Mouse (Mus musculus) bone marrow macrophage, adult 2 months (primary cell): ENCODE data around the gene Fam76b.

Experiments
- CTCF ChIP-seq: IDR thresholded peaks from 2 replicates; pipeline ENCODE4 v1.5.1; 2012; ENCODE audit warnings: low read depth, mild to moderate bottlenecking, low read length, moderate library complexity
- POLR2A ChIP-seq: IDR thresholded peaks from 2 replicates; pipeline ENCODE4 v1.6.1; 2012; ENCODE audit warnings: mild to moderate bottlenecking, low read depth, low read length, borderline replicate concordance

DNA sequence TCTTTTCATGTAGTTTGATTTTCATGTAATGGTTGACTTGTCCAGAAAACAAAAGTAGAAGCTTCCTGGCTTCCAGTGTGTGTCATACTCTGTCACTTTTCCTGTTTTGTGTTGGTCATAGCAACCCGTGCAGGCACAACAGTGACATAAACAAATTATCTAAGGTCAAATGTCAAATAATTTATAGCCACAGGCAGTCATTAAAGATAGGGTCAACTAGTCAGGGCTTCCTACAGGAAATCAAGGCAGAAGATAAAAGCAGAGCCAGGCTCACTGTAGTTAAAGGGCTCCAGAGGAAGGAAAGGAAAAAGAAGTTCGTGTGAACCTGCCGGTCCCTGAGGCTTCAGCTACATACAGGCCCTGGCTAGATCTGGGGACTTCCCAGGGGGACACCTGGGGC is 26.4 kb downstream of the Fam76b start:
- no peak for TF ChIP-seq CTCF
- no peak for TF ChIP-seq POLR2A
